Mouse (Mus musculus) urinary bladder, postnatal 4 days (tissue): ENCODE measurements around the gene Stk4.

Source experiments
- DNase-seq, 2 experiments: peaks; one replicate each; pipeline ENCODE4 v3.0.0; 2021 to 2022; ENCODE audit warnings: low spot score in 2 of 2

Stk4 gene

DNA sequence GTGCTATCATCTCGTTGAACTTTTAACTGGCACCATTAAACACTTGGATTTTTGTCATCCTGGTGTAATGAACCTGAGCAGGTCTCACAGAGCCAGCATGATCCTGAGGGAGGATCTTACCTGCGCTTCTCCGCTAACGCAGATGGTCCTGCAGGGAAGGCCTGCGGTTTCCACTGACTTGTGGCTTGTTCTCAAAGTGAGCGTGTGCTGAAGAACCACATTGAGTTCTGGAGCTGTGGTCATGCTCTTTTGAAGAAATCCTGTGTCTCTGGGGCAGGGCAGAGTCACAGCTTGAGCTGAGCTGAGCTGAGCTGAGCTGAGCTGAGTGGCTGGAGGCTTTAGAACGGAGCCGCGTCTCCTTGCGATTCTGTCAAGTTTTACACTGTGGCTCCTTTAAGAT, 11.5 kb downstream of the Stk4 start:
- DNase-seq, result no peak

DNA sequence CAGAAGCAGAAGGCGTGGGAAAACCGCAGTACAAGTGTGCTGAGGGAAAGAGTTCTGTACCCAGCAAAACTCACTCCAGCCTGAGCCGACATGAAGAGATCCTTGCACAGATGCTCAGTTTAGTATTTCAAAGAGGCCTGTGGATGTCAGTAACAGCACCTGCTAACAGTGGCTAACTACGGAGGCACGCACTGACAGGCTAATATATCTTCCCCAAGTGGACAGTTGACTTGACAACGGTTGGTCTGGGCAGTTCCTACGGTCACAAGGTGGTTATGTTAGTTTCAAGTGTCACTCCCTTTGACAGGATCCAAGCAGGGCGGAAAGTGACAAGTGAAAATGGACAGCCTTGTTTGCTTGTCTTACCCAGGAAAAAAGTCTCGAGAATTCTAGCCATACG, 12.1 kb downstream of the Stk4 start:
- DNase-seq, result no peak

DNA sequence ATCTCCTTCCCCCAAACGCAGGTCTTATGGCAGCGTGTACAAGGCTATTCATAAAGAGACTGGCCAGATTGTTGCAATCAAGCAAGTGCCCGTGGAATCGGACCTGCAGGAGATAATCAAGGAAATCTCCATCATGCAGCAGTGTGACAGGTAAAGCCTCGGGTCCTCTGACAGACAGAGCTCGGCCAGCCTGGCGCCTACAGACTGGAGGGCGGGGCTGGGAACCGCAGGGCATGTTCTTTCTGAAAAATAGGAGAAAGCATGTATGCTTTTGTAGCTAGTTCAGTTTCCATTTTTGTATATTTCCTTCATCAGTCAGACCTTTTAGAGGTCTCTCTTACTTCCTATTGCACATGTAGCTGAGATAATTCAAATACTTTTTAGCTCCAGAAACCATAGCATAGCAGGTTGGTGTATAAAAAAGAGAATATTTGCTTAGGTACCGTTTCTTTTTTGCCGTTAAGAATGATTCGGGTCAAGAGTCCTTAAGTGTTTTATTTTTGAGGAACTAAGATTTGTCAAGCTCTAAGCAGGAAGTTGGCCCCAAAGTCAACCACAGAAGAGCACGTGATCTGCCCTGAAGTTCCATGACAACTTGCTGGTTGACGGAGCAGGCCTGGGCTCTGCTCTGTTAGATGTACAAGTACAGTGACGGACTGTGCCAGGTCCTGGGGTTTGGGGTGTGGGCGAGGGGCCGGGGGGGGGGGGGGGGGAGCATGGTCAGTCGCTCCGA, 13.7 kb downstream of the Stk4 start:
- DNase-seq, result no peak

DNA sequence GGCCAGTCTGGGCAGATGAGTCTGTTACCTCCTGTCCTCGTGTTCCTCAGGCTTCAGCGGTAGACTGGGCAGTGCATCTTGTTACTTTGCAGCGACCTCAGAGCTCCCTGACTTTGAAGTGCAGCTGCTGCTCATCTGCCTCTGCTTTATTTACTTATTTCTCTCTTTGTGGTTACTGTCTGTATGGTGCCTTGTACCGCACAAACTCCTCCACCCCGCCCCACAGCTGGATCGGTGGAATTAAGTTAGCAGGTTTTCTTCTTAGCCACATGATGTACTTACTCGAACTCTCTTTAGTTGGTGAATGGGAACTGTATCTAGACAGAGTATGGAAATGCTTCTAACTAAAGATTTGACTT, 14.2 kb downstream of the Stk4 start:
- no peak for DNase-seq

DNA sequence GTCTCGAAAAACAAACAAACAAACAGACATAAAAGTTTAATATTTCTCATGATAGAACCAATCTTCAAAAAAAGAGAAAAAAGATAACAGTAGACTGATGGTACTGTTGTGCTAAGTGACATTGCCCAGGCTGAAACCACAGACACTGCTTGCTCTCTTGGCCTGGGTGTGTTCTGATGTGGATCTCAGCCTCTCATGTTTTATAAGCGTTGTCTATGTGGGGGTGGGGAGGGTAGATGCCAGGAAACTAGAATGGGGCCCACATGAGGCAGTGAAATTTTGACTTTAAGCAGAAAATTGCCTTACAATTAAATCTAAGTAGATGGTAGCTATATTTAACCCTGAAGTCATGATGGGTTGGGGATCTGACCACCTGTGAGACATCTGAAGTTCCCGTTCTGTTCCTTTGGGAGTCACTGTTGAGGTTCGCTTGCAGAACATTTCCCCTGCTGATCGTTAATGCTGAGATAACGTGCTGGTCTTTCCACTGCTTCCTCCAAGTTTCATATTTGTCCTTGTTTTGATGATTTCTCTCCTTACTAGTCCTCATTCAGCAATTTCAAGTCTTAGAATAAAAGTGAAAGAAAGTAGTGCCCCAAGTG, 17.4 kb downstream of the Stk4 start:
- DNase-seq, result no peak

DNA sequence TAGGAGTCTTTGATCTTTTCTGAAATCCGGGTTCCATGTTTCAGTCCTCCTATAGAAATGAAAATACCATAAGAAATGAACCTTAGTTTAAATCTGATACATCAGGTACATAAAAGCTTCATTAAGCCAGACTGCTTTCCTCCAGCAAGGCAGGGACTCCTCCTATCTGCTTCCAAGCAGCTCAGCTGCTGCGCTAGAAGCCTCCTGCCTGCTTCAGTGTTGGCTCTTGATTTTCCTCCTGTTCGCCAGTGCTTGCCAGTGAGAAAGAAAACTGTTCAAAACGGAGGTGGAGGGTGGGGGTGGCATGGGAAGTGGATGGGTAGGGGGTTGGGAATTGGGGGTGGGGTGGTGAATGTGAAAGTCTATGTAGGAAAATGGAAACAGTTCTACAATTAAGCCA, 19.4 kb downstream of the Stk4 start:
- no peak for DNase-seq

DNA sequence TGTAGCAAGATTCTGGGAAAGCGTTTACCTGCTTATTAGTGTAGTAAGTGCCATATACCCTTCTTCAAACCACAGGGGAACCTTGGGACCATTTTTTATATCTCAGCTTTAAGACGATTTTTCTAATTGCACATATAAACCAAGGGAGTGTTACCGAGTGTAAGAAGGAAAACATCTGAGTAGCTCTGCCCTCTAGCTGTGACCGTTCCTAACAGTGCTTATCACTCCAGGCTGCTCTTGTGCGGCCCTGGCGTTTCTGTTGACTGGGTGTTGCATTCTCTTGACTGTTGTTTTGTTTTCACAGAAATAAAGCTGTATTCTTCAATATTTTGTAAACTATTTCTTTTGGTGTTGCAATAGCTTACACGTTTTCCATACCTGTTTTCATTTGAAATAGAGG, 24.0 kb downstream of the Stk4 start:
- DNase-seq, result no peak

DNA sequence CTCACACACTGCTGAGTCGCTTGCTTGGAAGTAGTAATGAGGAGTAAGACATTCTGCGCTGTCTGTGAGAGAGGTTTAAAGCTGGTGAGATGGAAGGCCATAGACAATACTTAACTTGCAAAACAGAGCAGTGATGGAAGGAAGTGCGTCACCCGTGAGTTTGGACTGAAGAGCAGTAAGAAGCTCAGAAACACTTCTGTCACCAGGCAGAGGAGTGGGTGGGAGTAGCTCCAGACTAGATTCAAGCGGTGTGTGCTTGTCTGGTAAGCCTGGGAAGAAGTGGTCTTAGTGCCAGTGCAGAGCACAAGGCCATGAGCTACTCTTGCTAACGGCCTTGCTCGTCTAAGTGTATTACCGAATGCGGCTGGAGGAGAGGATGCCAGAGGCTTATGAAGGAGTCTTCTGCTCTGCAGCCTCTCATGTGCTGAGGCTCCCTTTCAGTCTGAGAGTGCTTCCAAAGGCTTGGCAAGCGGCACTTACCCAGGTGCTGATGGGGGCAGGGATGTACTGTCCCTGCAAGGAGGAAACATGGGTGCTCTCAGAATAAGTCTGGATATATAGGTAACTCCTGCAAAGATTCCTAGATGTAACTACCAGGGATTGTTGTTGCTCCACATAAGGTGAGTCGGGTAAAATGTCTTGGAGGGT, 28.6 kb downstream of the Stk4 start:
- DNase-seq, result no peak

DNA sequence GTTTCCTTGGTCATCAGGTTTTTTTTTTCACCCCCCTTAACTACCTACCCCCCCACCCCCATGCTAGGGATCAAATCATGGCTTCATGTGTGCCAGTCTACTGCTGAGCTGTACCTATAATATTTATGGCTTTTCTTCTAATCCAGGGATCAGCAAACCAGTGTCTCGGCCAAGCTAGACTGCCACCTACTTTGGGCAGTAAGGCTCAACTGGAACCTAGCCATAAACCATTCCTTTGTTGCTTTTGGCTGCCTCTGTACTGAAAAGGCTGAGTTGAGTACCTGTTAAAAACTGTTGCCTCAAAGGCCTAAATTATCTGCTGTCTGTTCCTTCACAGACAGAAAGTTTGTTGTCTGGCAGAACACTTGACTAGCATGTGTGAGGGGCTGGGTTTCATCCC, 31.8 kb downstream of the Stk4 start:
- DNase-seq, result no peak

DNA sequence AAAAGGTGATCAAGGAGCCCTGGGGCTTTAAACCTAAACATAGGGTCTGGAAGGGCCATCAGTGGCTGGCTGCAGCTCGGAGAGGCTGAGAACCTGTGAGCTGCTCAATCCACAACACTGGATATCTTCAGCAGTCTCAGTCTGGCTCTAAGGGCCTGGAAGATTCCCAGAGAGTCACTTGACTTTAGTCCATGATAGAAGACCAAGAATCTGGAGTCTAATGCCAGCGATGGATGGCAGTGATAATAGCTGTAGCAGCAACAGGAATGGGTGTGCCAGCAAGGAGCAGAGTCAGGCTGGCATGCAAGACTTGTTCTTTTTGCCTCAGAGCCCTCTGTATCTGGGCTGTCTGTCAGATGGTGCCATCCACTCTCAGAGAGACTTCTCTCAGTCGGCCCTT, 32.2 kb downstream of the Stk4 start:
- no peak for DNase-seq

DNA sequence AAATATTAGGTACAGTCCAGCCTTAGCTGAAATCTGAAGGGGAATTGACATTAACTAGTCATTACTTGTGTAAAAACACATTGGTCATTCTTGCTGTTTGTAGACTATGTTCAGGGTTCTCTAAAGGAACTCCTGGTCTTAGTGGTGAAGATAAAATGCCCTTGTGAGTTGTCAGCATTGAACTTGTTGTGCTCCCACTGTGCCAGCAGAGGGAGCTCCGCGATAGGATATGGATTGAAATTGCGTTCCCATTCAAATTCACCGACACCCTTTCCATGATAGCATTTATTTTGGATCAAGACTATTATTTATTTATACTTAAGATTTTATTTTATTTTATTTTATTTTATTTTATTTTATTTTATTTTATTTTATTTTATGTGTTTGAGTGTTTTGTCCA, 33.4 kb downstream of the Stk4 start:
- peak; percentile 38 to 69 for DNase-seq

DNA sequence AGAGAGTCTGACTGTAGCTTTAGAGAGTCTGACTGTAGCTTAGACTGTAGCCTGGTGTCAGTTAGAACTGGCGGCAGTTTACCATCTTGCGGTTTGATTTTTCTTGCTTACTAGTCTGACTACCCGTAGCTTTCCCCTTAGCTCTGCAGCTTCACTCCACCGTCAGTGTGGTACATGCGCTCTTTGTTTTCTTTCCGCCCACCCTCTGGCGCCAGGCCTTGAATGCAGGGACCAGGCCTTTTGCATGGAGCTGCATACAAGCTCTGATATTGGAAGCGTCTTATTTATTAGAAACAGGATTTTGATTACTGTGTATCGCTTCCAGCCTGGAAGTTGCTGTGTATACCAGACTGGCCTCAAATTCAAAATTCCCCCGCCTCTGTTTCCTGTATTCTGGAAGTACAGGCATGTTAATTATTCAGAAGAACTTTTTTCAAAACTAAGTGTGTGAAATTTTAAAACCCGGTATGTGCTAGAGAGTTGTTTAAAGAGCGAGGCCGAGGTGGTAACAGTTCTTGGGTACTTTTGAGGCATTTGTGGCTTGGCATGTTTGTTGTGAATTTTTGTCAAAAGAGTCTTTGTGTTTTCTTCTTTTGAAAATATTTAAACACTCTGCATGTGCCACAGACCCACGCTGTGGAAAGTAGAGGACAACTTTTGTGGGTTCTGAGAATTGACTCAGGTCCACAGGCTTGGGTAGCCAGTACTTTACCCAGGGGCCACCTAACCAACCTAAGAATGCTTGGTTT, 36.3 kb downstream of the Stk4 start:
- DNase-seq, result no peak

DNA sequence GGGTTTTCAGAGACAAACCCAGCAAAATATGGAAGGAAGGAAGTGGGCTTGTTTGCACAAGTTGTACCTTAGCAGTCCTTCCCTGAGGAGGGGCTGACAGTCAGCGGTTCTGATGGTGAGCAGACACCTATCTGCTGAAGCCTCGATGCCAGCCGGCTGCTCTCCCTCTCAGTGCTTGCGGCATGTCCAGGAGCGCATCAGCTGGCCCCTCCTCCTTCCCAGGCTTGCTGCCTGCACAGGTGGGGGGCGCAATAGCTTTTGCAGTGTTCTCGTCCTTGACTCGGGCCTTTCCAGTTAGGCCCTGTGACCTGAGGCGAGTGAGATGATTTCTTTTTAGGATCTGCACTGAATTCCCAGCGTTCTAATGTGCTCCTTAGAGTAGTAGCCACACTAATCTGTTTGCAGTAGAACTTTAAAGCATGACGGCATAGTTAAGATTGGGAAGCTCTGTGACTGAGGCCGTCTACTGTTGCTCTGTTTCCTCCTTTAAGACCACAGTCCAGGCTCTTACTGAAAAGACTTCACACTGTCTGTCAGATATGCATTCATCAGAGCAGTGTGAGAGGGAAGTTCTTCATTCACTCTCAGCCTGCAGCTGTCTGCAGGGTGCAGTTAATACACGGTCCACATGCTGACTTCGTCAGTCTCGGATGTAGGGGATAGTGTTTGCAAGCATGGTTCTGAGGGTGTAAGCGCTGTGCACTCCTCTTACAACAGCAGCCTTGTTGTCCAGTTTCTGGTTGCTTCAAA, 37.2 kb downstream of the Stk4 start:
- DNase-seq, result no peak

DNA sequence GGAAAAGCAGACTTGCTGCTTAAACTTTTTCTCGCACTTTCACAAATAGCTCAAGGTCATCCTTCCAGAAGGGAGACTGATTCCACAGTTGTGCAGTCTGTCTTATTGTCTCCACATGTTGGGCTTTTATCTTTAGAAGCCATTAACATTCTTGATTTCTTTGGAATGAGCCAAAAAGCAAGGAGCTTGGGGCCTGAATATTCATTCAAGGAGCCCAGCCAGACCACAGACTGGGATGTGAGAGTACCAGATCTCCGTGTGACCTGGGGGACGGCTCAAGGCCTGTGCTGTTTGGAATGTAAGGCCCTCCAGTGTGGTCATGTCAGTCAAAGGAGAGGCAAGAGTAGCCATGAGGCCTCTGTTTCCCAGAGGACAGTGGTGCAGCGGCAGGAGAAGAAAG, 38.4 kb downstream of the Stk4 start:
- no peak for DNase-seq

DNA sequence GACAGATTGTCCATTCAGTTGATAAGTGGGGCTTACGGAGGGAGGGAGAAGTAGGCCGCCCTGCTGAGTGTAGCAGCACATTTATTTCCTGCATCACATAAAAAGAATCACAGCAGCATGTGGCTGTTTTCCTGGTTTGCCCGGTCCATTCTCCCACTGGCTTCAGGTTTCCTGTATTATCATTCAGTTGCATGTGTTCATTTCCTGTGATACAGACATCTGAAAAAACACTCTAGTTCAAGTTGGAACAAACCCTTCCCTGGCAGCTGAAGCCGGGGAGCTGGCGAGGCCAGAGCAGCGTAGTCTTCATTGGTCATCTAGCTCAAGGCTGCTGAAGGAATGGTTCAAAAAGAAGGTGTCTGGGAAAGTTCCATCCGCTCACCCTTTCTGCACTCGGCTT, 41.4 kb downstream of the Stk4 start:
- DNase-seq, result no peak

DNA sequence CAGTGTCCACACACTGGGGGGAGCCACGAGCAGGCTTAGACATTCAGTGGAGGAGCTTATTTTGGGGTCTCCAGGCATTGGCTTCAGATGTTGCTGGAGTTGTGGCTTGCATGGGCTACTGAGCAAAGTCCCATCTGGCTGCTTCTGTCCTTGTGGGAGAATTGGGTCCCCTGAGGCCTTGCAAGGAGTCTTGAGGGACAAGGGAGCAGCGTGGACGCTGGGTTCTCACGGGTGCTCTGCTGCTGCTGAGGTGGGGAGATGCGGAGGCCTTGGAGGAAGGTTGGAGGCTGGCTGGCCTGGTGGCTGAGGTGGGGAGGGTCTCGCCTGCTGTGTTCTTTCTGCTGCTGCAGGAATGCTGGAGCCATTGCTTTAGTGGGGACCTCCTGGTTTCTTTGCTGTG, 43.9 kb downstream of the Stk4 start:
- no peak for DNase-seq

DNA sequence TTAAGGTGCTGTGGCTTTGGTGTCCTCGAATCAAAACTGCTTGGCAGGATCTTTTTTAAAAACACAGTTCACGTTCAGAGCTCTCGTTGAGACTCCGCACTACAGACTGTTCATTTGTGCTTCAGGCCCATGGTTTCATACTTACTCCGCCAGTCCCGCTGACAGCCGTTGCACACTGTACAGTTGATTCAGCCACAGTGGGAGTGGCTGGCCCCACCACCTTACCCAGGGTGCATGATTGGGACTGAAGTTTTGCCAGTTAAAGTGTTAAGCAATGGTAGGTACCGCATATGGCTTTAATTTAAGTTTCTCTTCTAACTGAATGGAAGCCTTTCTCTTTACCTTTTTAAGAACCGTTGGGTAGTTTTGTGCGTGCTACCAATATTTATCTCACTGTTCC, 45.4 kb downstream of the Stk4 start:
- peak in 1 of 2 experiments; percentile 44 for DNase-seq

DNA sequence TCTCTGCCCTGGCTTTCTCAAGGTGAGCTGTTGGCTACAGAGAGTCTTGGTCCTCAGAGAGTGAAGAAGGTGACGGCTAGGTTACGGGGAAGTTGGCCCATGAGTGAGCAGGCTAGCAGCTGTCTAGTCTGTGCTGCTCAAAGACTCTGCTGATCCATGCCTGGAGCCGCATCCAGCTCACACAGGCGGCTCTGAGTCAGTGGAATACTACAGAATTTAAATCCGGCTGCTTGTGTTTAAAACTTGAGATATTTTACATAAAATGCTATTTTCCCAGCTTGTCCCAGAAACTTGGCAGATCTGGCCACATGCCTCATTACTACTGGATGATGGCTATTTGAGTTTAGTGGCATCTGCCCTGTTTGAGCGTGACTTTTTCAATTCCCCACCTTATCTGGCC, 49.4 kb downstream of the Stk4 start:
- no peak for DNase-seq

DNA sequence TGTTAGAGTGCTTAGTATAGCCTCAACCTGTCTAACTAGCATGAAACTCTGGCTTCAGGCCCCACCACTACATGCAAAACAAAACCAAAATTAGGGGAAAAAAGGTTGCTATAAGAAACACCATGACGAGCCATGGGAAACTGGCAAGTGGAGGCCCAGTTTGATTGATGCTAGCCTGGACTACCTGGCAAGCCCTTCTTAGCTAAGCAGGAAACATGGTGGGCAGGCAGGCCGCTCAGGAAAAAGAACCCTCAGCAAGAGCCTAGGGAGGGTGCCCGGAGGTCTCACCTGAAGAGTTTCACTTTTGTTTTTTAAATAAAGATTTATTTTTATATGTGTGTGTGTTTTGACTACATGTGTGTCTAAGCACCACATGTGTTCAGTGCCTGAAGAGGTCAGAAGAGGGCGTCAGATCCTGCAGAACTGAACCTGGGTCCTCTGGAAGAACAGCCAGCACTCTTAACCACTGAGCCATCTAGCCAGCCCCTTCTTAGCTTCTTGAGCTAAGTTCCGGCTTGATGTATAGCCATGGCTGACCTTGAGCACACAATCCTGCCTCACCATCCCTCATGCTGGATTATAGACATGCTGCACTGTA, 53.1 kb downstream of the Stk4 start:
- DNase-seq, result no peak

DNA sequence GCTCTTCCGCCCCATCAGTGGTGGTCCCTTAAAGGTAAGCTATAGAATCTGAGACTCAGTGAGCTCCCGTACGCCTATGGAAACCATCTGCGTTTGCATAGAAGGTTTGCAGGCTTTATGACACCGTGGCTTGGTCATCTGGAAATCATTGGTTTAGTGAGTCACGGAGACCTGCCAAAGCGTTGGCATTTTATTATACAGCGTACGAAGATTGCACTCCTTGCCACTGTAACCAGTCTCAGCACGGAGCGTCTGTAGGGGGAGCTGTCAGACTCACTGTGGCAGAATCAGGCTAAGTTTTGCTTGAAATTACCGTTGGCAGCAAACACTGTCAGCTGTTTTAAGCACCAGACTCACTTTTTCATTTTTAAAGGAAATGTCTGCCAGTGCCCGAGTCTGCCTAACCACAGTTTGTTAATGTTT, 56.4 kb downstream of the Stk4 start:
- no peak for DNase-seq

DNA sequence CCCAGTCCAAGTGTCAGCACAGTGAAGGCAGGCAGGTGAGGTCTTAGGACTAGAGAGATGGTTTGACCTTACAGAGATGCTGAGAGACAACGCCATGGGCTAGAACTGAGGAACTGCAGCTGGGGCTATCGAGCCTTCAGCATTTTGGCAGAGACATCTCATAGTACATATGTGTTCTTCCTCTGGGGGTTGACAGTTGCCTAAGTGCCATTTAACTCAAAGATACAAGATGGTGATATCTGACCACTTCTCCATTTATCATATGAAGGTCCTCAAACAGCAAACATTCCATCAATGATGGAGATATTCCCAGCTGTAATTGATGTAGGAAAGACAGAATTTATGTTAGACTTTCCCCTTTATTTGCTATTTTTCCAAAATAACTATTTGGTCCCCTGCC, 57.2 kb downstream of the Stk4 start:
- DNase-seq, result no peak
